Comparison of ENCODE assay signal across 7 mouse cellular contexts in the genomic region with DNA sequence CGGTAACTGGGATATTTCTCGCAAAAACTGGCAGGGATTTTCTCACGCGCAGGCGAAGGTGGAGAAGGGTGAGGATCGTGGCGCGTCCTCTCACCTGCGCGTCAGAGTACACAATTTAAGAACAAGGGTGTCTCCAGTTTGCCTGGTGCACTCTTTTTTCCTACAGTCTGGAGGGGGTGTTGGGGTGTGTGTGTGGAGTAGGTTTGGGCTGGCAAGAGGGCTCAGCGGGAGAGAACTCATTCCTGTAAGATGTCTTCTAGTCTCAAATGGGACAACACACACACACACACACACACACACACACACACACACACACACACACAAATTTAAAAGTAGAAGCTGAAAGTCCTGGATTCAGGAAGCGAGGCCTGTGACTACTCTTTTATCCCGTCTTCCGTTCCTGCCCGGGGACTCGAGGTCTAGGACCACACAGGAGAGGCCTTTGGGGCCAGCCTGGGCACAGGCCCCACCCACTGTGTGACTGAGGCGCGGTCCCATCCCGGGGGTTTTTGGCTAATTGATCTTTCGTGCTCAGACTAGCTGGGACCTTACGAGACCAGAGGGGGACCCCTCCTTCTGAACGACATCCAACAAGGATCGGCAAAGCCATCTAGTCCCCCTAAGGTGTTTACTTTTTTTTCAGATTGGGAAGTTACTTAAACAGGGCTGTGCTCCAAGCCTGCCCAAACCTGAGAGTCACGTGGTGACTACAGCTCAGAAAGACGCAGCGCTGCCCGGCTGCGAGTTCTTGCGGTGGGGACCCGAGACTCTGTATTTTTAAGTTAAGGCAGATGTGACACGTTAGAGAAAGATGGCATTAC. TPM values are rescaled to one million over a fixed set of nuclear protein-coding genes. Genes with fewer than 3 reads are reported as not detected.
DNase-seq lines count a peak whose midpoint lies in the region; ATAC-seq and TF ChIP-seq lines count a peak whose summit lies in the region.

No protein-coding gene starts in this region.

- no peaks in the 10 kb centered on the region for H3K9me3 ChIP-seq in liver, embryonic 12.5 days (replicated peaks)
- H3K9me3 ChIP-seq in stomach, embryonic 14.5 days (ENCODE audit: control insufficient read depth, low read depth, low read length): no peaks in the 10 kb centered on the region

- 3% methylated on average over 31 of the region's 31 CpGs for WGBS in liver, embryonic 12.5 days (ENCODE audit: insufficient replicate concordance)
- 4% methylated on average over 31 of the region's 31 CpGs for WGBS in stomach, embryonic 14.5 days

- H3K4me3 ChIP-seq in testis, adult 2 months (ENCODE audit: control insufficient read depth, low read depth, low read length): peak overlapping the region; percentile 21
- peak overlapping the region; percentile 33 for H3K4me3 ChIP-seq in embryonic fibroblast, embryonic 13.5 days (ENCODE audit: insufficient read depth, low read length)
- H3K4me3 ChIP-seq in liver, embryonic 12.5 days: peak overlapping the region; percentile 45
- H3K4me3 ChIP-seq in stomach, embryonic 14.5 days (ENCODE audit: low read depth, low read length): peak overlapping the region; percentile 39

- H3K9ac ChIP-seq in liver, embryonic 12.5 days: no peak overlapping the region
- no peak overlapping the region for H3K9ac ChIP-seq in stomach, embryonic 14.5 days (replicated peaks; ENCODE audit: low read depth, low read length)

- H3K4me1 ChIP-seq in testis, adult 2 months (ENCODE audit: control insufficient read depth, insufficient read depth, low read length): peaks cover 15% of the 10 kb centered on the region
- 0 out of 2 replicates have a peak, but pooled peaks cover 4% of the 10 kb centered on the region for H3K4me1 ChIP-seq in embryonic fibroblast, embryonic 13.5 days (ENCODE audit: control insufficient read depth, insufficient read depth, low read length)
- peaks cover 17% of the 10 kb centered on the region; the same call in 1 of the 2 replicates for H3K4me1 ChIP-seq in liver, embryonic 12.5 days
- peaks cover 15% of the 10 kb centered on the region for H3K4me1 ChIP-seq in stomach, embryonic 14.5 days (ENCODE audit: control insufficient read depth, insufficient read depth, low read length)

- TF ChIP-seq POLR2A in testis, adult 2 months (IDR thresholded peaks at IDR 0.05; ENCODE audit: control insufficient read depth, low read depth, low read length): no peak
- no peak for TF ChIP-seq POLR2A in embryonic fibroblast, embryonic 13.5 days (IDR thresholded peaks at IDR 0.05; ENCODE audit: low read depth, low read length)

- peak overlapping the region; percentile 70 for H3K4me2 ChIP-seq in liver, embryonic 12.5 days
- H3K4me2 ChIP-seq in stomach, embryonic 14.5 days (replicated peaks; ENCODE audit: low read depth, low read length): peak overlapping the region; percentile 87

- no peaks in the 10 kb centered on the region for H3K36me3 ChIP-seq in testis, adult 2 months (ENCODE audit: control insufficient read depth, insufficient read depth, low read length)
- no peaks in the 10 kb centered on the region for H3K36me3 ChIP-seq in liver, embryonic 12.5 days
- no peaks in the 10 kb centered on the region for H3K36me3 ChIP-seq in stomach, embryonic 14.5 days (ENCODE audit: control insufficient read depth, insufficient read depth, low read length)

- no peaks in the 10 kb centered on the region; the same call in 1 of the 2 replicates for H3K27me3 ChIP-seq in testis, adult 2 months (ENCODE audit: control insufficient read depth, insufficient read depth, low read length)
- H3K27me3 ChIP-seq in liver, embryonic 12.5 days (replicated peaks): peaks cover 57% of the 10 kb centered on the region
- H3K27me3 ChIP-seq in stomach, embryonic 14.5 days (ENCODE audit: control insufficient read depth, insufficient read depth, low read length): peaks cover 10% of the 10 kb centered on the region

- H3K27ac ChIP-seq in testis, adult 2 months (ENCODE audit: control insufficient read depth, insufficient read depth, low read depth, low read length): no peak overlapping the region
- no peak overlapping the region for H3K27ac ChIP-seq in embryonic fibroblast, embryonic 13.5 days (ENCODE audit: insufficient read depth, low read length)
- no peak overlapping the region for H3K27ac ChIP-seq in liver, embryonic 12.5 days
- H3K27ac ChIP-seq in stomach, embryonic 14.5 days (ENCODE audit: low read length): no peak overlapping the region

- DNase-seq in testis, postnatal 14 days (ENCODE audit: low spot score): no peak
- DNase-seq in adipocyte (ENCODE audit: low spot score): no peak
- DNase-seq in frontal cortex, postnatal 10 days (ENCODE audit: low spot score in 2 of 2): no peak

- no peak for TF ChIP-seq CTCF in testis, adult 2 months (IDR thresholded peaks at IDR 0.05; ENCODE audit: control insufficient read depth, insufficient read depth, insufficient replicate concordance, low read depth, low read length)
- no peak for TF ChIP-seq CTCF in embryonic fibroblast, embryonic 13.5 days (IDR thresholded peaks at IDR 0.05; ENCODE audit: borderline replicate concordance, insufficient read depth, low read length)

- ATAC-seq in liver, embryonic 12.5 days: peak; percentile 39; the same call in 1 of the 2 replicates
- peak; percentile 54; the same call in 1 of the 2 replicates for ATAC-seq in stomach, embryonic 14.5 days (ENCODE audit: insufficient number of reproducible peaks, insufficient read depth, low FRiP score, low read depth)

RNA-seq across cellular contexts. Expression of a gene that starts 42.3 kb away (rescaled TPM):
- polyA plus RNA-seq in testis, adult 2 months (2012; rRNA removed): 3.1 and 3.4 TPM in 2 replicates
- polyA plus RNA-seq in embryonic fibroblast, embryonic 13.5 days (2011; ENCODE audit: insufficient read length, low read depth, missing spikeins): 14.7 and 23.1 TPM in 2 replicates
- polyA plus RNA-seq in liver, embryonic 12.5 days (2016; fragmentation: Nextera tagmentation; extraction: Ambion mirVana): 16.6 and 18.8 TPM in 2 replicates
- polyA plus RNA-seq in stomach, embryonic 14.5 days (2014; fragmentation: Nextera tagmentation; extraction: Ambion mirVana): 37.2 and 38.2 TPM in 2 replicates
